Mouse (Mus musculus): ENCODE measurements at regions not wholly inside any gene's neighbourhood (a gene's known extent, or its start where the extent isn't known, plus 50 kb on each side); places are given as distances from the start of the nearest gene placed in this dataset.
"Not testable (repeated sequence)": the region's sequence is repeated elsewhere in the genome, so short reads cannot be mapped to it uniquely, and the experiment has no call there.

GRCm38 (mm10) chr8:71815813-71816212 lies 66.0 kb upstream of the Zfp709 start:
- TF ChIP-seq EP300 (IDR thresholded peaks at IDR 0.05; ENCODE audit: insufficient read depth, low read depth, low read length); CTCF (IDR thresholded peaks at IDR 0.05): not testable (repeated sequence)
